Mouse (Mus musculus): Measurements from ENCODE around the gene Iqschfp. TPM values are rescaled to one million over a fixed set of nuclear protein-coding genes. Genes with fewer than 3 reads are reported as not detected.
A peak's percentile ranks its signal among the peaks of the same experiment; 100 is the strongest.

Iqschfp gene
- polyA plus RNA-seq, 1 experiment, result 7.6 TPM

- TF ChIP-seq CTCF (IDR thresholded peaks at IDR 0.05; ENCODE audit: borderline replicate concordance, extremely low read depth, insufficient read depth, insufficient read length) (no peak), POLR2A (IDR thresholded peaks at IDR 0.05; ENCODE audit: borderline replicate concordance, extremely low read depth, insufficient read depth, insufficient read length, poor library complexity, severe bottlenecking) (no peak)
- no peak for DNase-seq (ENCODE audit: low read depth)
These were observed 675.5 kb downstream of the Iqschfp start for GRCm38 (mm10) chr3:68567581-68567980.

- DNase-seq (ENCODE audit: low read depth), result no peak
- TF ChIP-seq POLR2A (IDR thresholded peaks at IDR 0.05; ENCODE audit: borderline replicate concordance, extremely low read depth, insufficient read depth, insufficient read length, poor library complexity, severe bottlenecking) (no peak), CTCF (IDR thresholded peaks at IDR 0.05; ENCODE audit: borderline replicate concordance, extremely low read depth, insufficient read depth, insufficient read length) (no peak)
These were observed 676.1 kb downstream of the Iqschfp start for GRCm38 (mm10) chr3:68568149-68568548.

- TF ChIP-seq CTCF (IDR thresholded peaks at IDR 0.05; ENCODE audit: borderline replicate concordance, extremely low read depth, insufficient read depth, insufficient read length), result no peak
- TF ChIP-seq POLR2A (IDR thresholded peaks at IDR 0.05; ENCODE audit: borderline replicate concordance, extremely low read depth, insufficient read depth, insufficient read length, poor library complexity, severe bottlenecking), result no peak
- DNase-seq (ENCODE audit: low read depth), result no peak
These were observed 676.7 kb downstream of the Iqschfp start for GRCm38 (mm10) chr3:68568716-68569115.

GRCm38 (mm10) chr3:68570319-68570718 lies 678.3 kb downstream of the Iqschfp start:
- DNase-seq (ENCODE audit: low read depth), result no peak
- TF ChIP-seq CTCF (IDR thresholded peaks at IDR 0.05; ENCODE audit: borderline replicate concordance, extremely low read depth, insufficient read depth, insufficient read length) (no peak), POLR2A (IDR thresholded peaks at IDR 0.05; ENCODE audit: borderline replicate concordance, extremely low read depth, insufficient read depth, insufficient read length, poor library complexity, severe bottlenecking) (no peak)

DNA sequence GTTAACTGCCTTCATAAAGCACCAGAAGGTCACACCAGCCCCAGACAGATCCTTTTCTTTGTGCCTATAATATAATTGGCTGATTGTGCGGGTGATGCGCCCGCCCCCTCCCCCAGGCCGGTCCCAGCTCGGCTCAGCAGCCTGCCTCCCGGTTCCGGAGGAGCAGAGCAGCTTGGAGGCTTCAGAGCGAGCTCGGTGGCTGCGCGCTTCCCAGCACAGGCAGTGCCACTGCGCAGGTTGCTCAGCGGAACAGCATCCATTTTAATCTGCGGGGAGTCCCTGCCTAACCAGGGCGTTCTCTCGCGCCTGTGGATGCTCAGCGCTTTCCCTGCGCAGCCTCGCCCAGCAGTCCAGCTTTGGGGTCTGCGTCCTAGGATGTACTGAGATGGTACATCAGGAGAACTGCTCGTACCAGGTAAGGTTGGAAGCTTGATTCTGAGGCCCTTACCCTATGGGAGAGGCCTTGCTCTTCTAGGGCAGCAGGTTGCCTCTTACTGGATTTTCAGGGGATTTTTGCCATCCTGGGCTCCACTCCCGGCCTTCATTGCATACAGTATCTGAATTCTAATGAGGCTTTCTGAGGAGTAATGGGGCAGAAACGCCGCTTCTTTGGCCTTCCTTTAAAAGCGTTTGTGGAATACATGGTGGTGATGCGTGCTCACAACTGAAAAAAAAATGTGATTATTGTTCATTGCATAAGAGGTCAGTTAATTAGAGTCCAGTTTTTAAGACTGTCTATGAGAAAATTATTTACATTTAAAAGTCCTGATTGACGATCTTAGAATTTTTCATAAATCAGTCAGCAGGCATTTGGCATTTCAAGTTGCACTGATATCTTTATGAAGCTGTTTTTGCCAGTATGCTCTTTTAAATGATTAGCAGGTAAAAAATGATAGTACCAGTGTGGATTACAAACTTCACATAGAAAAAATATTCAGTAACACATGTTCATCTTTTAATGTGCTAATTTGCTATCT lies 680.5 kb downstream of the Iqschfp start:
- DNase-seq (ENCODE audit: low read depth), result peak; percentile 96
- peak; percentile 65; the same call in 1 of the 2 replicates for TF ChIP-seq POLR2A (IDR thresholded peaks at IDR 0.05; ENCODE audit: borderline replicate concordance, extremely low read depth, insufficient read depth, insufficient read length, poor library complexity, severe bottlenecking)
- no peak for TF ChIP-seq CTCF (IDR thresholded peaks at IDR 0.05; ENCODE audit: borderline replicate concordance, extremely low read depth, insufficient read depth, insufficient read length)

GRCm38 (mm10) chr3:68573226-68573624 lies 681.2 kb downstream of the Iqschfp start:
- TF ChIP-seq POLR2A (IDR thresholded peaks at IDR 0.05; ENCODE audit: borderline replicate concordance, extremely low read depth, insufficient read depth, insufficient read length, poor library complexity, severe bottlenecking) (no peak), CTCF (IDR thresholded peaks at IDR 0.05; ENCODE audit: borderline replicate concordance, extremely low read depth, insufficient read depth, insufficient read length) (no peak)
- DNase-seq (ENCODE audit: low read depth), result peak; percentile 54

DNA sequence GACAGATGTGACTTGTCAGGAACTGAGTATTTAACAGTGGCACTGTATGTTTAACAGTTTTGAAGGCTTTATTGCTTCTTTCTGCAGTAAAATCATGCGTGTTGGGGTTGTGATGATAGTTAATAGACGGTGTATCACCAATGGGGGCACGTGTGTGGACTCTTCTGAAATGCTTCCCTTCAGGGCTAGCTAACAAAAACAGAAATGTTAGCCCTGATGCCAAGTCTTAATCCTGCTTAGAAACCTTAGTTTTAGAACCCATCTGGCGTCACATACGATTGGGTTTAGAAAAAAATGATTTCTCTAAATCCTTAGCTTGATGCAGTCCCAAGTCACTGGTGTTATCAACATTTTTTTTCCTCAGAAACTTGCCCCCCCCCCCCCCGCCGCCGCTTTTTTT lies 682.1 kb downstream of the Iqschfp start:
- no peak for TF ChIP-seq POLR2A (IDR thresholded peaks at IDR 0.05; ENCODE audit: borderline replicate concordance, extremely low read depth, insufficient read depth, insufficient read length, poor library complexity, severe bottlenecking)
- TF ChIP-seq CTCF (IDR thresholded peaks at IDR 0.05; ENCODE audit: borderline replicate concordance, extremely low read depth, insufficient read depth, insufficient read length), result no peak
- peak; percentile 61 for DNase-seq (ENCODE audit: low read depth)

DNA sequence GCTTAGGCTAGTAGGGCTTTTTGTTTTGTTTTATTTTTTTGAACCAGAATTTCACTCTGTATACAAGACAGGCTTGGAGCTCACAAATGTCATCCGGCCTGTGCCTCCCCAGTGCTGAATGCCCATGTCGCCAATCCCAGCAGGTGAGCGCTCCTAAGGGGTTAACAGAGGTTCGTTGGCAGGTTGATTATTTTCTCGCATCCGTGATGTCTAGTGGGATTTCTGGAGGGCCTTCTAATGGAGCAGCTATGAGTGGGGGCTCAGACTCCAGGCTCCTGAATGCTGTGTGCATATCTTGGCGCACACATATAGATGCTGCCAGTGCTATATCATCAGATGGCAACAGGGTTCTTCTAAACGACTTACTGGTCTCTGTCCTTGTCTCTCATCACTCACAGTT lies 682.5 kb downstream of the Iqschfp start:
- DNase-seq (ENCODE audit: low read depth), result peak; percentile 47
- TF ChIP-seq POLR2A (IDR thresholded peaks at IDR 0.05; ENCODE audit: borderline replicate concordance, extremely low read depth, insufficient read depth, insufficient read length, poor library complexity, severe bottlenecking), result no peak
- TF ChIP-seq CTCF (IDR thresholded peaks at IDR 0.05; ENCODE audit: borderline replicate concordance, extremely low read depth, insufficient read depth, insufficient read length), result no peak

GRCm38 (mm10) chr3:68575636-68576340 lies 683.8 kb downstream of the Iqschfp start:
- peak; percentile 68 for DNase-seq (ENCODE audit: low read depth)
- TF ChIP-seq POLR2A (IDR thresholded peaks at IDR 0.05; ENCODE audit: borderline replicate concordance, extremely low read depth, insufficient read depth, insufficient read length, poor library complexity, severe bottlenecking) (no peak), CTCF (IDR thresholded peaks at IDR 0.05; ENCODE audit: borderline replicate concordance, extremely low read depth, insufficient read depth, insufficient read length) (no peak)

- TF ChIP-seq CTCF (IDR thresholded peaks at IDR 0.05; ENCODE audit: borderline replicate concordance, extremely low read depth, insufficient read depth, insufficient read length), result no peak
- no peak for TF ChIP-seq POLR2A (IDR thresholded peaks at IDR 0.05; ENCODE audit: borderline replicate concordance, extremely low read depth, insufficient read depth, insufficient read length, poor library complexity, severe bottlenecking)
- DNase-seq (ENCODE audit: low read depth), result peak; percentile 94
These were observed 684.4 kb downstream of the Iqschfp start for GRCm38 (mm10) chr3:68576431-68576830.

DNA sequence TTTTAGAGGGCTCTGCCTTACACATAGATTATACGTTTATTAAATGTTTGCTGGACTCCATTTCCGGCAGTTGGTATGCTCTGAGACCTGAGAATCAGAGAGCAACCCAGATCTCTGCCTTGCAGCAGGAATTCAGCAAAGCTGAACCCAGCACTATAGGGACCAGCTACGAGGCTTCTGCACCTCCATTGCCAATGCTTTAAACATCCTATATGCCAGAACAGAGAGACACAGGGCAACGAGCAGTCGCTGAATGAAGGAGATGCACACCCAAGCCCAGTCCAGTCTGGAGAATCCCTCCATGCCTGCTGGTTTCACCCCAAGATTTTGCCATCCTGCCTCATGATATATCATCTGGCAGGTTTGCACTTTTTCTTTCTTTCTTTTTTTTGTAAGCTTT lies 684.9 kb downstream of the Iqschfp start:
- DNase-seq (ENCODE audit: low read depth), result no peak
- TF ChIP-seq POLR2A (IDR thresholded peaks at IDR 0.05; ENCODE audit: borderline replicate concordance, extremely low read depth, insufficient read depth, insufficient read length, poor library complexity, severe bottlenecking) (no peak), CTCF (IDR thresholded peaks at IDR 0.05; ENCODE audit: borderline replicate concordance, extremely low read depth, insufficient read depth, insufficient read length) (no peak)

Measured in brain, embryonic 14.5 days (tissue).